Mouse (Mus musculus) bone marrow, adult 2 months (tissue): Measurements from ENCODE around the gene Hspbap1.

ENCODE experiments used
- CTCF ChIP-seq: fragments of 200-500 bp; IDR thresholded peaks from 2 replicates; pipeline ENCODE4 v1.5.1; 2011; ENCODE audit warnings: low read length, control low read depth; ENCODE audit not compliant: control insufficient read depth, insufficient read depth
- POLR2A ChIP-seq: fragments of 200-500 bp; IDR thresholded peaks from 2 replicates; pipeline ENCODE4 v1.6.1; 2011; ENCODE audit warnings: low read depth, mild to moderate bottlenecking, control low read depth, low read length, borderline replicate concordance; ENCODE audit not compliant: control insufficient read depth

GRCm38 (mm10) chr16:35729151-35729738 lies 40.9 kb upstream of the Hspbap1 start:
- no peak for TF ChIP-seq CTCF
- TF ChIP-seq POLR2A = no peak
